Mouse (Mus musculus) heart, adult 2 months (tissue): Measurements from ENCODE around the gene Slc6a19.

Experiments
- CTCF ChIP-seq: fragments of 200-600 bp; IDR thresholded peaks from 2 replicates; pipeline ENCODE4 v1.8.1; 2022; ENCODE audit warnings: antibody characterized with exemption, mild to moderate bottlenecking, moderate library complexity
- EP300 ChIP-seq: fragments of 200-500 bp; IDR thresholded peaks from 2 replicates; pipeline ENCODE4 v1.6.1; 2011; ENCODE audit warnings: low read depth, low read length, control low read depth; ENCODE audit not compliant: insufficient read depth
- POLR2A ChIP-seq: fragments of 200-500 bp; IDR thresholded peaks from 2 replicates; pipeline ENCODE4 v1.6.1; 2011; ENCODE audit warnings: mild to moderate bottlenecking, low read depth, low read length, control low read depth; ENCODE audit not compliant: insufficient read depth

- TF ChIP-seq EP300 (no peak), CTCF (no peak), POLR2A (no peak)
These were observed 7.6 kb upstream of the Slc6a19 start for GRCm38 (mm10) chr13:73712228-73712627.
